Mouse (Mus musculus) bone marrow macrophage, adult 2 months (primary cell): ENCODE measurements around the gene Ecpas.

Experiments used
- CTCF ChIP-seq: IDR thresholded peaks from 2 replicates; pipeline ENCODE4 v1.5.1; 2012; ENCODE audit warnings: low read depth, mild to moderate bottlenecking, low read length, moderate library complexity
- POLR2A ChIP-seq: IDR thresholded peaks from 2 replicates; pipeline ENCODE4 v1.6.1; 2012; ENCODE audit warnings: mild to moderate bottlenecking, low read depth, low read length, borderline replicate concordance

GRCm38 (mm10) chr4:58948391-58948790 lies 35.8 kb upstream of the Ecpas start:
- TF ChIP-seq CTCF (no peak), POLR2A (no peak)
